Mouse (Mus musculus): Measurements from ENCODE around the gene Zfp961. TPM values are rescaled to one million over a fixed set of nuclear protein-coding genes. Genes with fewer than 3 reads are reported as not detected.
"Not testable (repeated sequence)": the region's sequence is repeated elsewhere in the genome, so short reads cannot be mapped to it uniquely, and the experiment has no call there.

The Zfp961 gene
- total and polyA plus RNA-seq, 3 experiments: 5.9 to 21.4 (median 14.9) TPM

DNA sequence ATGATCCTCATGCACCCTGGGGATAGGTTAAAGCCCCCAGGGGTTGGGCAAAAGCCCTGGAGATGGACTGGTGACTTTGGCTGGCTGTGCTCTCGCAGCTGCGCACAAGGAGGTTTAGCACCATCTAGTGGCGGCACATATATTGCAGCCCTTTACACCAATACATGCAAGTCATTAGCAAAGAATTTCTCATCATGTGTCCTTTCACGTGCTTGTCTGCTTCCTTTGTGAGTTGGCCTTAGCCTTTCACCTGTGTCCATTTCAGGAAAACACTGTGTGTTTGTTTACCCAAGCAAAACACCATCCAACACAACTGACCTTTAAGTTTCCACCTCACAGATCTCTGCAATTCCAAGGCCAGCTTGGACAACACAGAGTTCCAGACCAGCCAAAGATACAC, 82.1 kb downstream of the Zfp961 start:
- H3K79me2 ChIP-seq (replicated peaks; ENCODE audit: control insufficient read depth, extremely low read depth, insufficient read depth, poor library complexity, severe bottlenecking); H3K4me1 ChIP-seq (ENCODE audit: control insufficient read depth in 1 of 2, insufficient read depth in 2 of 2); dilution Hi-C loops (cut with MboI; ENCODE audit: extremely low pct_ligation_motif_present, extremely low pct_unique_long_range_greater_than_20kb, low sequenced_read_pairs); H3K27ac ChIP-seq (ENCODE audit: insufficient read depth, low read depth); H3K9me3 ChIP-seq (replicated peaks; ENCODE audit: low read length); H3K36me3 ChIP-seq (replicated peaks in 1 of 2; ENCODE audit: control insufficient read depth in 1 of 2, insufficient read depth in 1 of 2, low read length in 1 of 2); H3K27me3 ChIP-seq (replicated peaks); DNase-seq (ENCODE audit: extremely low read depth); H3K9ac ChIP-seq (ENCODE audit: insufficient read depth, low read depth); H3K4me3 ChIP-seq (replicated peaks in 1 of 3; ENCODE audit: low read depth in 2 of 3, low read length in 2 of 3, poor library complexity in 1 of 3); H3K4me2 ChIP-seq (ENCODE audit: insufficient read depth, low read depth, poor library complexity, severe bottlenecking); in situ Hi-C loops (cut with MboI; ENCODE audit: low pct_ligation_motif_present, low pct_unique_long_range_greater_than_20kb, low sequenced_read_pairs): not testable (repeated sequence)
- TF ChIP-seq CTCF (conservative IDR thresholded peaks at IDR 0.05 in 1 of 2, IDR thresholded peaks at IDR 0.05 in 1 of 2; ENCODE audit: low read depth in 2 of 2, low read length in 2 of 2) (peak; percentile 17 to 20; a peak in 2 of 4 replicates), BHLHE40 (IDR thresholded peaks at IDR 0.05; ENCODE audit: low read depth, low read length) (peak; percentile 65)

DNA sequence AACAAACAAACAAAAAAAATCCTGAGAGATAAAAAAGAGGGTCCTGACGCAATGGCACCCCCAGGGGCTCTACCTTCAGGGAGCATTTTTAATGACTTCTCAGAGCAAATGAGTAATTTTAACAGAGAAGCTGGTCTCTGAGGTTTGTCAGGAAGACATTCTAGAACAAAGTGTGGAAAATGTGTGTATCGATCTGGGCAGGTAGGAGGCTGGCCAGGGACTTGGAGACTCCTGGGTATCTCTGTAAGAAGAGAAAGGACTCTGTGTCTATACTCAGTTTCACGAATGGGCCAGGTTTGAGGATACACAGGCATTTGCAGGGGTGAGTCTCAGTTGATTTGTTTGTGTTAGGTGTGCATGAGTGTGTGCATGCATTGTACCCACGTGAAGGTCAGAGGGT, 90.1 kb downstream of the Zfp961 start, which contains the start of gene Olfr372:
Olfr372 (plus strand) TSS at position 301 of the 400 bp plus-strand sequence.
- DNase-seq (ENCODE audit: extremely low read depth); H3K27ac ChIP-seq (ENCODE audit: insufficient read depth, low read depth); dilution Hi-C loops (cut with MboI; ENCODE audit: extremely low pct_ligation_motif_present, extremely low pct_unique_long_range_greater_than_20kb, low sequenced_read_pairs); H3K4me2 ChIP-seq (ENCODE audit: insufficient read depth, low read depth, poor library complexity, severe bottlenecking); H3K36me3 ChIP-seq (replicated peaks in 1 of 2; ENCODE audit: control insufficient read depth in 1 of 2, insufficient read depth in 1 of 2, low read length in 1 of 2); H3K79me2 ChIP-seq (replicated peaks; ENCODE audit: control insufficient read depth, extremely low read depth, insufficient read depth, poor library complexity, severe bottlenecking); H3K27me3 ChIP-seq (replicated peaks); H3K9ac ChIP-seq (ENCODE audit: insufficient read depth, low read depth); H3K9me3 ChIP-seq (replicated peaks; ENCODE audit: low read length); H3K4me3 ChIP-seq (replicated peaks in 1 of 3; ENCODE audit: low read depth in 2 of 3, low read length in 2 of 3, poor library complexity in 1 of 3); in situ Hi-C loops (cut with MboI; ENCODE audit: low pct_ligation_motif_present, low pct_unique_long_range_greater_than_20kb, low sequenced_read_pairs): not testable (repeated sequence)
- peaks cover 0 to 13% of the 10 kb centered on the region in 2 experiments; a peak in 2 of 4 replicates for H3K4me1 ChIP-seq (ENCODE audit: control insufficient read depth in 1 of 2, insufficient read depth in 2 of 2)

DNA sequence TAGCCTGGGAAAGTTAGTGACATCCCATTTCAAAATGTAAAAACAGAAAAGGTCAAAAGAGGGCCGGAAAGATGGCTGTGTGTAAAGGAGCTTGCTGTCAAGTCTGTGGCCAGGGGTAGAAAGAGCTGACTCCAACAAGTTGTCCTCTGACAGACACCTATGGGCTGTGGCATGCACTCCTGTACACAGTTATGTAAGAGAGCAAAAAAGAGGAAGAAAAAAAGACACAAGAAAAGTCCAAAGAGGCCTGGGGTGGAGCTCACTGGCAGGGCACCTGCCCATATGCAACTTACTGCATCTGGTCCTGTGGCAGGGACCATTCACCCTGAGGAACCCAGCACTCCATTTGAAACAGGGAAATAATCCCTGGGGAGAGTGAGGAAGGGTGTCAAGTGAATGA, 91.7 kb downstream of the Zfp961 start:
- H3K36me3 ChIP-seq (replicated peaks in 1 of 2; ENCODE audit: control insufficient read depth in 1 of 2, insufficient read depth in 1 of 2, low read length in 1 of 2): no peaks in the 10 kb centered on the region
- TF ChIP-seq RCOR1 (conservative IDR thresholded peaks at IDR 0.05; ENCODE audit: low read depth, low read length) (no peak), E2F4 (IDR thresholded peaks at IDR 0.05; ENCODE audit: insufficient replicate concordance, low read depth, low read length) (no peak)
- dilution Hi-C loops (cut with MboI; ENCODE audit: extremely low pct_ligation_motif_present, extremely low pct_unique_long_range_greater_than_20kb, low sequenced_read_pairs): no loop called here
- H3K9ac ChIP-seq (ENCODE audit: insufficient read depth, low read depth): no peak overlapping the region
- H3K4me1 ChIP-seq (ENCODE audit: control insufficient read depth in 1 of 2, insufficient read depth in 2 of 2): peaks cover 0 to 13% of the 10 kb centered on the region in 2 experiments; a peak in 2 of 4 replicates
- no peak overlapping the region for H3K4me3 ChIP-seq (replicated peaks in 1 of 3; ENCODE audit: low read depth in 2 of 3, low read length in 2 of 3, poor library complexity in 1 of 3)
- no peaks in the 10 kb centered on the region for H3K9me3 ChIP-seq (replicated peaks; ENCODE audit: low read length)
- DNase-seq (ENCODE audit: extremely low read depth): no peak
- H3K27me3 ChIP-seq (replicated peaks): no peaks in the 10 kb centered on the region
- H3K27ac ChIP-seq (ENCODE audit: insufficient read depth, low read depth): no peak overlapping the region
- H3K4me2 ChIP-seq (ENCODE audit: insufficient read depth, low read depth, poor library complexity, severe bottlenecking): no peak overlapping the region
- no peaks in the 10 kb centered on the region for H3K79me2 ChIP-seq (replicated peaks; ENCODE audit: control insufficient read depth, extremely low read depth, insufficient read depth, poor library complexity, severe bottlenecking)
- in situ Hi-C loops (cut with MboI; ENCODE audit: low pct_ligation_motif_present, low pct_unique_long_range_greater_than_20kb, low sequenced_read_pairs): no loop called here

Other genes starting within 250 kb of the Zfp961 start
- gene B3gnt3, start 249.2 kb upstream of the Zfp961 start, total RNA-seq (2012; rRNA removed): 0.63 and 0.98 TPM in 2 replicates
- 0.09 TPM in 1 of 2 replicates, not detected in the other for gene B3gnt3, start 249.2 kb upstream of the Zfp961 start, total RNA-seq (2014; rRNA removed)
- 0.24 and 0.26 TPM in 2 replicates for gene B3gnt3, start 249.2 kb upstream of the Zfp961 start, polyA plus RNA-seq (2012; ENCODE audit: insufficient read length, low read depth)
- gene Fcho1, start 225.3 kb upstream of the Zfp961 start, total RNA-seq (2012; rRNA removed): 95.5 and 99.8 TPM in 2 replicates
- 39.3 and 40.2 TPM in 2 replicates for gene Fcho1, start 225.3 kb upstream of the Zfp961 start, total RNA-seq (2014; rRNA removed)
- gene Fcho1, start 225.3 kb upstream of the Zfp961 start, polyA plus RNA-seq (2012; ENCODE audit: insufficient read length, low read depth): 77.5 and 82.0 TPM in 2 replicates
- 2.8 and 2.9 TPM in 2 replicates for gene Zfp709, start 69.0 kb upstream of the Zfp961 start, total RNA-seq (2012; rRNA removed)
- gene Zfp709, start 69.0 kb upstream of the Zfp961 start, total RNA-seq (2014; rRNA removed): 3.6 and 4.5 TPM in 2 replicates
- gene Zfp709, start 69.0 kb upstream of the Zfp961 start, polyA plus RNA-seq (2012; ENCODE audit: insufficient read length, low read depth): 0.94 and 1.4 TPM in 2 replicates
- gene Zfp882, start 42.4 kb upstream of the Zfp961 start, total RNA-seq (2012; rRNA removed): 2.6 and 3.2 TPM in 2 replicates
- gene Zfp882, start 42.4 kb upstream of the Zfp961 start, total RNA-seq (2014; rRNA removed): 5.2 and 6.6 TPM in 2 replicates
- gene Zfp882, start 42.4 kb upstream of the Zfp961 start, polyA plus RNA-seq (2012; ENCODE audit: insufficient read length, low read depth): 4.0 and 5.8 TPM in 2 replicates
- 9.5 and 10.7 TPM in 2 replicates for gene Zfp617, start 42.4 kb upstream of the Zfp961 start, total RNA-seq (2012; rRNA removed)
- 24.9 and 30.3 TPM in 2 replicates for gene Zfp617, start 42.4 kb upstream of the Zfp961 start, total RNA-seq (2014; rRNA removed)
- 8.6 and 14.7 TPM in 2 replicates for gene Zfp617, start 42.4 kb upstream of the Zfp961 start, polyA plus RNA-seq (2012; ENCODE audit: insufficient read length, low read depth)
- 12.7 and 13.5 TPM in 2 replicates for gene Cyp4f18, start 58.6 kb downstream of the Zfp961 start, total RNA-seq (2012; rRNA removed)
- 37.4 and 38.3 TPM in 2 replicates for gene Cyp4f18, start 58.6 kb downstream of the Zfp961 start, total RNA-seq (2014; rRNA removed)
- gene Cyp4f18, start 58.6 kb downstream of the Zfp961 start, polyA plus RNA-seq (2012; ENCODE audit: insufficient read length, low read depth): 31.7 and 34.8 TPM in 2 replicates
- gene Olfr372, start 90.2 kb downstream of the Zfp961 start, total RNA-seq (2012; rRNA removed): not detected in 2 replicates
- not detected in 2 replicates for gene Olfr372, start 90.2 kb downstream of the Zfp961 start, total RNA-seq (2014; rRNA removed)
- not detected in 2 replicates for gene Olfr372, start 90.2 kb downstream of the Zfp961 start, polyA plus RNA-seq (2012; ENCODE audit: insufficient read length, low read depth)
- gene Olfr373, start 132.1 kb downstream of the Zfp961 start, total RNA-seq (2012; rRNA removed): 0.04 TPM in 1 of 2 replicates, not detected in the other
- not detected in 2 replicates for gene Olfr373, start 132.1 kb downstream of the Zfp961 start, total RNA-seq (2014; rRNA removed)
- gene Olfr373, start 132.1 kb downstream of the Zfp961 start, polyA plus RNA-seq (2012; ENCODE audit: insufficient read length, low read depth): 0.29 and 0.30 TPM in 2 replicates
- gene Olfr374, start 156.0 kb downstream of the Zfp961 start, total RNA-seq (2012; rRNA removed): not detected in 2 replicates
- not detected in 2 replicates for gene Olfr374, start 156.0 kb downstream of the Zfp961 start, total RNA-seq (2014; rRNA removed)
- gene Olfr374, start 156.0 kb downstream of the Zfp961 start, polyA plus RNA-seq (2012; ENCODE audit: insufficient read length, low read depth): 0.19 TPM in 1 of 2 replicates, not detected in the other
- gene Tpm4, start 183.9 kb downstream of the Zfp961 start, total RNA-seq (2012; rRNA removed): 94.8 and 96.2 TPM in 2 replicates
- gene Tpm4, start 183.9 kb downstream of the Zfp961 start, total RNA-seq (2014; rRNA removed): 284 and 318 TPM in 2 replicates
- 203 and 218 TPM in 2 replicates for gene Tpm4, start 183.9 kb downstream of the Zfp961 start, polyA plus RNA-seq (2012; ENCODE audit: insufficient read length, low read depth)
- 102 and 113 TPM in 2 replicates for gene Rab8a, start 210.2 kb downstream of the Zfp961 start, total RNA-seq (2012; rRNA removed)
- 165 and 190 TPM in 2 replicates for gene Rab8a, start 210.2 kb downstream of the Zfp961 start, total RNA-seq (2014; rRNA removed)
- 136 and 186 TPM in 2 replicates for gene Rab8a, start 210.2 kb downstream of the Zfp961 start, polyA plus RNA-seq (2012; ENCODE audit: insufficient read length, low read depth)
- gene Hsh2d, start 238.6 kb downstream of the Zfp961 start, total RNA-seq (2012; rRNA removed): 17.9 TPM in 2 replicates
- 25.1 and 26.1 TPM in 2 replicates for gene Hsh2d, start 238.6 kb downstream of the Zfp961 start, total RNA-seq (2014; rRNA removed)
- 19.9 and 24.1 TPM in 2 replicates for gene Hsh2d, start 238.6 kb downstream of the Zfp961 start, polyA plus RNA-seq (2012; ENCODE audit: insufficient read length, low read depth)

Data from CH12.LX (cell line).